Mouse (Mus musculus): ENCODE measurements around the gene Dock2. TPM values are rescaled to one million over a fixed set of nuclear protein-coding genes. Genes with fewer than 3 reads are reported as not detected.

Gene Dock2
- polyA plus RNA-seq, 1 experiment, result 2.1 TPM

DNA sequence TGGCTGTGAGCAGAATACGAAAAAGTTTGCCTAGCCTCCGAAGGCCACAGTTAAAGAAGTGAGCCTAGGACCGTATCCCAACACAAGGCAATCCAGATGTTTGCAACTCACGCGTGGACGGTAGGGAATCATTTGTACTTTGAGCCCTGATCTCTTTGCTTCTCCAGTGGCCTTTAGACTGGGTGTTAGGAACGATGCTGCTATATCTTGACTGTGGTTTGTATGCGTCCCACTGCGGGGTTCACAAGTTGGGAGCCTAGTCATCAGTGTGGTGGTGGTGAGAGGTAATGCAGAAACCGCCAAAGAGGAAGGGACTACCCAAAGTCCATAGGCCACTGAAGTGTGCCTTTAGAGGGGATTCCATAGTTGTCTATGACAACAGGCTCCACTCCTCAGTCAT, 251.6 kb downstream of the Dock2 start:
- no peak for DNase-seq (ENCODE audit: extremely low spot score in 1 of 2, low spot score in 1 of 2)

- DNase-seq (ENCODE audit: extremely low spot score in 1 of 2, low spot score in 1 of 2), result no peak
Measured at GRCm38 (mm10) chr11:34530971-34531370, 252.7 kb downstream of the Dock2 start.

- DNase-seq (ENCODE audit: extremely low spot score in 1 of 2, low spot score in 1 of 2), result no peak
Measured at GRCm38 (mm10) chr11:34528006-34528405, 255.7 kb downstream of the Dock2 start.

DNA sequence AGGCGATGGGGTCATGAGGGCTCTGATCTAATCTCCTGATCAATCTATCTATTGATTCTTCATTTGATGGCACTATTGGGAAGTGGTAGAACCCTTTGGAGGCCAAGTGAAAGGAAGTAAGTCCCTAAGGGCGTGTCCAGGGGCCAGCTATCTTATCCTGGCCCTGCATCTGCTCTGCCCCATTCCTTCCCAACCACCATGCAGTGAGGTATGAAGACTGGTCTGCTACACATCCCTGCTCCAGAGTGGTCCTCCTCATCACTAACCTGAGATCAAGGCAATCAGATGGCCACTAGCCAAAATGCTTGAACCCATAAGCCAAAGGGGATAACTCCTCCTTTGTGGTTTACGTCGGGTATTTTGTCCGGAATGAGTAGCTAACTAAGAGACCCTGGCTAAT, 256.5 kb downstream of the Dock2 start:
- no peak for DNase-seq (ENCODE audit: extremely low spot score in 1 of 2, low spot score in 1 of 2)

DNA sequence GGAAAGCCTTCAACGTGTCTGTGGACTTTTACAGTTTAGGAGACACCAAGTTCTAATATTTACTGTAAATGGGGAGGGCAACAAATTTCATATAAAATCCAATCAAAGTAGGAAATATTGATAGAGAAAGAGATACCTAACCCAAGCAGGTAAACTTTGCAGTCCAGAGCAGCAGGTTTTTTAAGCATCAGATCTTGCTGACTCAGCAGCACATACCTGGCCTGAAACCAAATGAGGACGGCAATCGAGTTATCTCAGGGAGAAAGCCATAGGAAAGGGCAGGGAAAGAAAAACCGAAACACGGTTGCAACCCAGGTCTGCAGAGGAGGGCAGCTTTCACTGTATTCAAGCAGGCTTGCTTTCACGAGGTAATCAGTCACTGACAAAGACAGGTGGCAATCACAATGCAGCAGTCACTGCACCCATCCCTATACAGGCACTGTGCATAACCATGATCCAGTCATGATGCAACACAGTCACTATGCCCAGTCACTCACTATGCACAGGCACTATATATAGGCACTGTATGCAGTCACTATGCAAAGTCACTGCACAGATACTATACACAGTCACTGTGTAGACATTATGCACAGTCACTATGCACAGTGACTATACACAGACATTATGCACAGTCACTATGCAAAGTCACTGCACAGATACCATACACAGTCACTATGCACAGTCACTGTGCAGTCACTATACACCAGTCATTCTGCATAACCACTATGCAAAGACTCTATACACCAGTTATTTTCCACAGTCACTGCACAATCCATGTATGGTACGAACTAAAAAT, 258.4 kb downstream of the Dock2 start:
- no peak for DNase-seq (ENCODE audit: extremely low spot score in 1 of 2, low spot score in 1 of 2)

GRCm38 (mm10) chr11:34524586-34524985, 259.1 kb downstream of the Dock2 start:
- DNase-seq (ENCODE audit: extremely low spot score in 1 of 2, low spot score in 1 of 2), result no peak

DNA sequence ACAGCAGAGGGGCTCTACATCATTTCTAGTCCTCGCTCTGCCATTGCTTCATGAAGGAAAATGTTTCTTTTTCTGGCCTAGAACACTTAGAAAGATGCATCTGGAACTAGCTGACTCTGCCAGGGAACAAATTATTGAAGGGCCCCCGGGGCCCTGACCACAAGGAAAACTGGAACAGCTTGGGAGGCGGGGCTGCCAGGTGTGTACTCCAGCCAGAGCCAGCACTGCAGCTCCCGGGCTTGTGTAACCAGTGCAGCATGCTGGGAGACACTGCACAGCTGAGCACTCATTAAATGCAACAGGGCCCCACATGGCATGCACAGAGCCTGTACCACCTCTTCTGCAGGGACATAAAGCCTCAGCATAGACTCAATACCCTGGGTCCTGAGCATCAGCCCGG, 265.1 kb downstream of the Dock2 start:
- no peak for DNase-seq (ENCODE audit: extremely low spot score in 1 of 2, low spot score in 1 of 2)

- no peak for DNase-seq (ENCODE audit: extremely low spot score in 1 of 2, low spot score in 1 of 2)
Measured at GRCm38 (mm10) chr11:34516971-34517370, 266.7 kb downstream of the Dock2 start.

GRCm38 (mm10) chr11:34515301-34515700, 268.4 kb downstream of the Dock2 start:
- no peak for DNase-seq (ENCODE audit: extremely low spot score in 1 of 2, low spot score in 1 of 2)

DNA sequence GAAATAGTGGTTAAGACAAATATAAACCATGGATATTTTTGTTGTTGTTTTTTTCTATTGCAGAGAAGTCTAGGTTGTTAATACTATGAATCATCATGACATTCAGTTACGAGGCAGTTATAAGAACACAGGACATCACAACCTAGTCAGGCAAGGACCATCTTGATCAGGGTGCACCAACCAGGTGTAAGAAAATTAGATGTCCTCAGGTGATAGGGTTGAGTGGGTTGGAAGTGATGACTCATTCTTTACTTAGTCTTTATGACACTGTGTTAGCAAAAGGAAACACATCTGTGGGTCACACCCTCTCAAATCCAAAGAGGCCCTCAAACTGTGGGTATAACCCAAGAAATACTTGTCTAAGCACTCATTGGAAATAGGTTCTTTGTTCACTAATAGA, 277.3 kb downstream of the Dock2 start:
- no peak for DNase-seq (ENCODE audit: extremely low spot score in 1 of 2, low spot score in 1 of 2)

- DNase-seq (ENCODE audit: extremely low spot score in 1 of 2, low spot score in 1 of 2), result no peak
Measured at GRCm38 (mm10) chr11:34499663-34500062, 284.0 kb downstream of the Dock2 start.

GRCm38 (mm10) chr11:34494682-34495081, 289.0 kb downstream of the Dock2 start:
- DNase-seq (ENCODE audit: extremely low spot score in 1 of 2, low spot score in 1 of 2), result no peak

- no peak for DNase-seq (ENCODE audit: extremely low spot score in 1 of 2, low spot score in 1 of 2)
Measured at GRCm38 (mm10) chr11:34492986-34493385, 290.7 kb downstream of the Dock2 start.

DNA sequence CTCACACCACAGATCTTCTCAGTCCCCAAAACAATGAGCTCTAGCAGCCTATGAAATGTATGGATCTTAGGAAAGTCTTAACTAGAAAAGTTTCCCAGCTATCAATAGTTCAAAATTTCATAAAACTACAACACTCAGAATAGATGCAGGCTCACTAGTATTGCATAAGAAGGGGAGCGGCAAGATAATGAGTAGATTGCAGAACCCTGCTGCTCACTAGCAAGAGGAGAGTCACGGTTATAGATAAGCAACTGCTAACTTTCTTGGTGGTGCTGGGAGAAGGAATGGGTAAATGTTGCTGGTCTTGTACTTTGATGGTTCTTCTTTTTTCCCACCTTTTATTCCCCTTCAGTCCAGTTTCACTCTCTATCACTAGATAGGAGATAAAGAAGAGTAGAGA, 291.5 kb downstream of the Dock2 start:
- DNase-seq (ENCODE audit: extremely low spot score in 1 of 2, low spot score in 1 of 2), result no peak

GRCm38 (mm10) chr11:34489548-34489947, 294.1 kb downstream of the Dock2 start:
- DNase-seq (ENCODE audit: extremely low spot score in 1 of 2, low spot score in 1 of 2), result peak in 1 of 2 experiments; percentile 26

- no peak for DNase-seq (ENCODE audit: extremely low spot score in 1 of 2, low spot score in 1 of 2)
Measured at GRCm38 (mm10) chr11:34479301-34479700, 304.4 kb downstream of the Dock2 start.

GRCm38 (mm10) chr11:34469792-34470191, 313.9 kb downstream of the Dock2 start:
- no peak for DNase-seq (ENCODE audit: extremely low spot score in 1 of 2, low spot score in 1 of 2)

DNA sequence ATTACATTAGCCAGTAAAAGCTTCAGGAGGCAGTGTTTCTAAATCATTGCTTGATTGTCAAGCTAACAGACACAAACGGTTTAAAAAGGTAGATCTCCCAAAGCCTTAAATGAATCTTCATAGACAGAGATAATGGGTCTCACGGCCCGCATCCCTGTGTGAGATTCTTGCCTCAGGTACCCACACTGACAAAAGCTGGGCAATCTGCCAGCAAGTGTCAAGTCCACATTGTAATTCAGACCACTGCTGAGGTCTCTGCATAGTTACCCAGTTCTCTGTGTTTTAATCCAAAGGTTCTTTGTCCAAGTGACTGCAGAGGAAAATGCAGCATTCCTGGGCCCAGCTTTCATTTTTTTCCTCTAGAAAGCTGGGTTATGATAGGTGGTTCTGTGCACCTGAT, 315.1 kb downstream of the Dock2 start:
- no peak for DNase-seq (ENCODE audit: extremely low spot score in 1 of 2, low spot score in 1 of 2)

DNA sequence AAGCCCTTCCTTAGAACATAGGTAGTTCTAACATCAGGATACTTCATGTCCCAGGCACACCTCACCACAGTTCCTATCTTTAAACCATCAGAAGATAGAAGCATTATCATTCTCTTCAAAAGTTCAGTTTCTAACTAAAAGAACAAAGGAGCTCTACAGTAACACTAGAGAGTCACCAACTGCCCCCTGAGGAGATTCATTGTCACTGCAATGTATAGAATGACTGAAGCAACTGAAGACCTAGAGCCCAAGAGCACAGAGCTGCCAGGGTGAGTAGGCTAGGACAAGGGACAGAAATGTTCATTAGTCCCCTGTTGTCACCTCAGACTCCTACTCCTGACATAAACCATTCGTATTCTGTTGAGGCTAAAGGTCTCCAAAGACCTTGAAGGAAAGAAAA, 316.6 kb downstream of the Dock2 start:
- no peak for DNase-seq (ENCODE audit: extremely low spot score in 1 of 2, low spot score in 1 of 2)

DNA sequence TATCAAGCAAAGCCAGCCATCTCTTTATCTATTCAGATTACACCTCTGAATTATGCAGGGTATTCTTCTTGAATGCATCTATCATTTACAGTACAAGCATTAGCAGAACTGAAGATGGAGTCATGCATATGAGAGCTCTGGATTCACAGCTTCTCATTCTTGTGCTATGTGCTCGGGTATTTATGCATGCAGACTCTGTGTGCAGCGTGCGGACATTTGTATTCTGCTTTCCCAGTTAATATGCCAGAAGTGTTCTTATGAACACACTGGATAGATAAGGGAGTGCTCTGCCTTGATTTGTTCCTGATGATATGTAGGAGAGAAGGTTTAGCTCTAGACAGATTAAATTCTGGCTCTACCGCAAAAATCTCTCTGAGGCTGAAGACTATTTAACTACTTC, 333.7 kb downstream of the Dock2 start:
- no peak for DNase-seq (ENCODE audit: extremely low spot score in 1 of 2, low spot score in 1 of 2)

DNA sequence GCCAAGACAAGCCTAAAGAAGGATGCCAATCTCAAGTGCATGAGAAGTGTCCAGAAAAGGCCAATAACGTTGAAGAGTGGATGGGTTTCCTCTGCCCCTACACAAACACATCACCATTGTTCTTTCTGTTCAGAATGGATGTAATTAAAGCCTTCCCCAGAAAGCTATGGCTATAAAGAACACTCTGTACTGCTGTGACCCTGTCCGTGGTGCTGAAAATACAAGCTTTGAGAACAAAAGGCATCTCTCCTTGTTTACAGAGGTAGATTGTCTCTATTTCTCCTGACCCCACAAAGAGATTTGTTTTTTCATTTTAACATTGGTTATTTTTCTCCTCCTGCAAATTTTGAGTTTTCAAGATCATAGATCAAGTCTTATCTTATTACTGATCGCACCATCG, 335.8 kb downstream of the Dock2 start:
- DNase-seq (ENCODE audit: extremely low spot score in 1 of 2, low spot score in 1 of 2), result no peak

- no peak for DNase-seq (ENCODE audit: extremely low spot score in 1 of 2, low spot score in 1 of 2)
Measured at GRCm38 (mm10) chr11:34438429-34438828, 345.3 kb downstream of the Dock2 start.

- DNase-seq (ENCODE audit: extremely low spot score in 1 of 2, low spot score in 1 of 2), result no peak
Measured at GRCm38 (mm10) chr11:34437446-34437845, 346.2 kb downstream of the Dock2 start.

Data from frontal cortex, adult 2 months (tissue).